Mouse (Mus musculus) forebrain, embryonic 10.5 days (tissue): ENCODE data around the gene Pgam2. TPM values are rescaled to one million over a fixed set of nuclear protein-coding genes. Genes with fewer than 3 reads are reported as not detected.

ENCODE experiments used
- DNase-seq: peaks from one replicate; pipeline ENCODE4 v3.0.0-alpha.2; 2017; ENCODE audit warnings: low spot score; ENCODE audit errors: extremely low spot score
- H3K27ac ChIP-seq: fragments of 300-500 bp; sonication (generic); 2 replicates; pipeline ENCODE4 v1.5.1; 2016; ENCODE audit warnings: mild to moderate bottlenecking
- H3K27me3 ChIP-seq: fragments of 300-500 bp; sonication (generic); 2 replicates; pipeline ENCODE4 v1.6.1; 2016; ENCODE audit warnings: mild to moderate bottlenecking; ENCODE audit not compliant: poor library complexity, severe bottlenecking
- H3K36me3 ChIP-seq: fragments of 300-500 bp; sonication (generic); replicated peaks from 2 replicates; pipeline ENCODE4 v1.6.1; 2016; ENCODE audit warnings: mild to moderate bottlenecking, moderate library complexity
- H3K4me1 ChIP-seq: fragments of 300-500 bp; sonication (generic); 2 replicates; pipeline ENCODE4 v1.6.1; 2016
- H3K4me3 ChIP-seq: fragments of 300-500 bp; sonication (generic); 2 replicates; pipeline ENCODE4 v1.5.1; 2016; ENCODE audit warnings: mild to moderate bottlenecking, moderate library complexity
- H3K9me3 ChIP-seq: fragments of 300-500 bp; sonication (generic); 2 replicates; pipeline ENCODE4 v1.6.1; 2016; ENCODE audit warnings: mild to moderate bottlenecking, moderate library complexity
- WGBS: fragments of 180-500 bp; shearing (Covaris S2); methylation state at CpG from one replicate; pipeline ENCODE4 v1.1.7; 2016; 5-methylcytosine and 5-hydroxymethylcytosine counted together
- polyA plus RNA-seq: library from polyadenylated mRNA; unstranded; fragments of >200 nt; fragmentation: Nextera tagmentation; extraction: Ambion mirVana; gene quantifications from 2 replicates; pipeline ENCODE4 v1.2.1, GENCODE M21; 2016

Pgam2 gene
- polyA plus RNA-seq, 1 experiment from 2014 or later = 2.8 TPM

DNA sequence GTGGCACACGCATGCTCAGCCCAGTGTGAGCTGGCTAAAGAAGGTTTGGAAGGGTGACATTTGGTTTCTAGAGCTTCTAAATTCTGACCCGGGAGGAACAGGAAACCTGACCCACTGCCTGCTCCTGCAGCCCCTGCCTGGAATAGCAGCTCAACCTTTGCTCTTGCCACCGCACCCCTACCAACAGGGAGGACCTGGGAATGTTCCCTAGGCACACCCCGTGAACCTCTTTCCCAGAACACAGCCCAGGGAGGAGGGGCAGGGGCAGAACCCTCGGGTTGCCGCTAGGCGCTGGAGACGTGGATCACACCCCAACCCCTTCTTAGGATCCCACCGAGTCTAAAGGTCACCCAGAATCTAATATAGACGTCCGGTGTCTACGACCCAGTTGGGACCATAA is 1.5 kb downstream of the Pgam2 start:
- 73% methylated on average over 12 of the region's 12 CpGs for WGBS
- Histone ChIP-seq H3K9me3 (no peaks in the 10 kb centered on the region), H3K27me3 (no peaks in the 10 kb centered on the region), H3K4me3 (no peak overlapping the region), H3K4me1 (peaks cover 14% of the 10 kb centered on the region), H3K27ac (no peak overlapping the region), H3K36me3 (peaks cover 48% of the 10 kb centered on the region)
- no peak for DNase-seq

GRCm38 (mm10) chr11:5801511-5801910 is 2.0 kb downstream of the Pgam2 start:
- Histone ChIP-seq H3K4me1 (peaks cover 14% of the 10 kb centered on the region), H3K4me3 (no peak overlapping the region), H3K9me3 (no peaks in the 10 kb centered on the region), H3K36me3 (peaks cover 53% of the 10 kb centered on the region), H3K27ac (no peak overlapping the region), H3K27me3 (no peaks in the 10 kb centered on the region)
- no peak for DNase-seq
- 95% methylated on average over 16 of the region's 16 CpGs for WGBS

- H3K27me3 ChIP-seq = no peaks in the 10 kb centered on the region
- H3K9me3 ChIP-seq = no peaks in the 10 kb centered on the region
- 93% methylated on average over 17 of the region's 17 CpGs for WGBS
- peaks cover 69% of the 10 kb centered on the region for H3K36me3 ChIP-seq
- no peak for DNase-seq
- H3K4me3 ChIP-seq = no peak overlapping the region
- H3K27ac ChIP-seq = no peak overlapping the region
- peaks cover 14% of the 10 kb centered on the region for H3K4me1 ChIP-seq
Measured at GRCm38 (mm10) chr11:5799621-5800490, 3.7 kb downstream of the Pgam2 start.

DNA sequence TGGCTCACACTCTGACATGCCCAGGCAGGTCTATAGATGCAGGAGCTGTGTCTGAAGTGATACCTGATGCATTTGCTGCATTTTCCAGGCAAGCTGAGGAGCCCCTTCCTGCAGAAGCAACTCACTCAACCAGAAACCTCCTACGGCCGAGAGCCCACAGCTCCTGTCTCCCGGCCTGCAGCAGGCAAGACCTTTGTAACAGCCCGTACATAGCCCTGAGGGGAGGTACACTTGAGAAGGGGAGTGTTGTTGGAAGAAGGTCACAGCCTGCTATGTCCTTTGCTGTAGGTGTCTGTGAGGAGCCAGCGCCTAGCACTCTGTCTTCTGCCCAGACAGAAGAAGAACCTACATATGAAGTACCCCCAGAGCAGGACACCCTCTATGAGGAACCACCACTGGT is 5.6 kb downstream of the Pgam2 start:
- Histone ChIP-seq H3K4me3 (no peak overlapping the region), H3K27ac (no peak overlapping the region), H3K27me3 (no peaks in the 10 kb centered on the region), H3K9me3 (no peaks in the 10 kb centered on the region), H3K4me1 (peaks cover 2% of the 10 kb centered on the region), H3K36me3 (peaks cover 88% of the 10 kb centered on the region)
- DNase-seq = no peak
- 90% methylated on average over 5 of the region's 5 CpGs for WGBS

- Histone ChIP-seq H3K27me3 (no peaks in the 10 kb centered on the region), H3K4me1 (no peaks in the 10 kb centered on the region; the same call in 1 of the 2 replicates), H3K36me3 (peaks cover 94% of the 10 kb centered on the region), H3K27ac (no peak overlapping the region), H3K9me3 (no peaks in the 10 kb centered on the region), H3K4me3 (no peak overlapping the region)
- no peak for DNase-seq
- 74% methylated on average over 11 of the region's 11 CpGs for WGBS
Measured at GRCm38 (mm10) chr11:5797371-5797770, 6.2 kb downstream of the Pgam2 start.

DNA sequence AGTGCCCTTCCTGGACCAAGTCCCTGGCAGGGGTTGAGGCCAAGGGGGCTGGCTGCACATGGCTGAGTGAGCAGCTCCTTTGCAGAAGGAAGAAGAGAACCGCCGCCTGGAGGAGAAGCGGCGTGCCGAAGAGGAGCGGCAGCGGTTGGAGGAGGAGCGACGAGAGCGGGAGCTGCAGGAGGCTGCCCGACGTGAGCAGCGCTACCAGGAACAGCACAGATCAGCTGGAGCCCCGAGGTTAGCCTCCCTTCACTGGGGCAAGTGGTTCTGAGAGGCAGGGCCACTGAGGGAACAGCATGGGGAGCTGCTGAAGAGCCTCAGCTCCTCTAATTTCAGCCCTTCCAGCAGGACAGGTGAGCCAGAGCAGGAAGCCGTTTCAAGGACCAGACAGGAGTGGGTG is 6.6 kb downstream of the Pgam2 start:
- Histone ChIP-seq H3K36me3 (peaks cover 98% of the 10 kb centered on the region), H3K9me3 (no peaks in the 10 kb centered on the region), H3K4me1 (no peaks in the 10 kb centered on the region), H3K27ac (no peak overlapping the region), H3K27me3 (no peaks in the 10 kb centered on the region), H3K4me3 (no peak overlapping the region)
- WGBS = 84% methylated on average over 15 of the region's 15 CpGs
- no peak for DNase-seq

- WGBS = 89% methylated on average over 7 of the region's 7 CpGs
- peaks cover 96% of the 10 kb centered on the region for H3K36me3 ChIP-seq
- H3K4me1 ChIP-seq = no peaks in the 10 kb centered on the region
- H3K4me3 ChIP-seq = no peak overlapping the region
- H3K27ac ChIP-seq = no peak overlapping the region
- no peaks in the 10 kb centered on the region for H3K27me3 ChIP-seq
- H3K9me3 ChIP-seq = no peaks in the 10 kb centered on the region
- no peak for DNase-seq
Measured at GRCm38 (mm10) chr11:5795706-5796105, 7.8 kb downstream of the Pgam2 start.

- H3K4me1 ChIP-seq = no peaks in the 10 kb centered on the region
- H3K27me3 ChIP-seq = no peaks in the 10 kb centered on the region
- 96% methylated on average over 9 of the region's 9 CpGs for WGBS
- H3K9me3 ChIP-seq = no peaks in the 10 kb centered on the region
- H3K4me3 ChIP-seq = no peak overlapping the region
- H3K36me3 ChIP-seq = peaks cover 96% of the 10 kb centered on the region
- DNase-seq = no peak
- H3K27ac ChIP-seq = no peak overlapping the region
Measured at GRCm38 (mm10) chr11:5795290-5795689, 8.2 kb downstream of the Pgam2 start.

GRCm38 (mm10) chr11:5790431-5790830 is 13.1 kb downstream of the Pgam2 start:
- Histone ChIP-seq H3K27me3 (no peaks in the 10 kb centered on the region), H3K36me3 (peaks cover 56% of the 10 kb centered on the region), H3K9me3 (no peaks in the 10 kb centered on the region), H3K4me3 (no peak overlapping the region), H3K27ac (no peak overlapping the region), H3K4me1 (peaks cover 30% of the 10 kb centered on the region)
- 94% methylated on average over 1 of the region's 1 CpGs for WGBS
- no peak for DNase-seq

DNA sequence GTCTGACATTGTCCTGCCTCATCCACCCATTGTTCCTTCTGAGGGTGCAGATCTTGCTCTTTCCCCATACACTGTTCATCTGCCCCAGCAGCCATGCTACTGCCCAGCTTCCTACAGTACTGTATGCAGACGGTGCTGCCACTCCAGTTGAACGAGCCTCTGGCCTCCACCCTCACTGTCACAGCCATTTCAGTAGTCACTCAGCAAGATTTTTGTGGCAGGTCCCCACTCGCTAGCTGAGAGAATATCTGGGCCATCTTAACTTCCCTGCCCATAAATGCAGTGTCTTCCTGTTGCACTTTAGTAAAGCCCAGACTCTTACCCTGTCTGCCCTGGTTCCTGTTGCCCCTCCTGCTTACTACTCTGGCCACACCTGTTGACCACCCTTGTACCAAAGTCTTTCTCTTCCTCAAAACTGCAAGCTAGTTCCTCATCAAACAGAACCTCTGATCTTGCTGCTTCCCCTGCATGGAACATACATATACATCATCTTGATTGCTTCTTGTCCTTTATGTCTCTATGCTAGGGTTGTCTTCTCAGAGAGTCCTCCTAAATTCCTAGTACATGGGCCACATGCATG is 13.7 kb downstream of the Pgam2 start:
- Histone ChIP-seq H3K4me3 (peak overlapping the region; percentile 91), H3K9me3 (no peaks in the 10 kb centered on the region), H3K27ac (no peak overlapping the region), H3K4me1 (peaks cover 30% of the 10 kb centered on the region), H3K27me3 (no peaks in the 10 kb centered on the region), H3K36me3 (peaks cover 50% of the 10 kb centered on the region)
- 91% methylated on average over 3 of the region's 3 CpGs for WGBS
- DNase-seq = no peak

- Histone ChIP-seq H3K36me3 (peaks cover 44% of the 10 kb centered on the region), H3K27me3 (no peaks in the 10 kb centered on the region), H3K4me1 (peaks cover 30% of the 10 kb centered on the region), H3K4me3 (peak overlapping the region; percentile 91), H3K27ac (peak overlapping the region; percentile 93), H3K9me3 (no peaks in the 10 kb centered on the region)
- no peak for DNase-seq
- WGBS = 82% methylated on average over 6 of the region's 6 CpGs
Measured at GRCm38 (mm10) chr11:5789071-5789753, 14.3 kb downstream of the Pgam2 start.

DNA sequence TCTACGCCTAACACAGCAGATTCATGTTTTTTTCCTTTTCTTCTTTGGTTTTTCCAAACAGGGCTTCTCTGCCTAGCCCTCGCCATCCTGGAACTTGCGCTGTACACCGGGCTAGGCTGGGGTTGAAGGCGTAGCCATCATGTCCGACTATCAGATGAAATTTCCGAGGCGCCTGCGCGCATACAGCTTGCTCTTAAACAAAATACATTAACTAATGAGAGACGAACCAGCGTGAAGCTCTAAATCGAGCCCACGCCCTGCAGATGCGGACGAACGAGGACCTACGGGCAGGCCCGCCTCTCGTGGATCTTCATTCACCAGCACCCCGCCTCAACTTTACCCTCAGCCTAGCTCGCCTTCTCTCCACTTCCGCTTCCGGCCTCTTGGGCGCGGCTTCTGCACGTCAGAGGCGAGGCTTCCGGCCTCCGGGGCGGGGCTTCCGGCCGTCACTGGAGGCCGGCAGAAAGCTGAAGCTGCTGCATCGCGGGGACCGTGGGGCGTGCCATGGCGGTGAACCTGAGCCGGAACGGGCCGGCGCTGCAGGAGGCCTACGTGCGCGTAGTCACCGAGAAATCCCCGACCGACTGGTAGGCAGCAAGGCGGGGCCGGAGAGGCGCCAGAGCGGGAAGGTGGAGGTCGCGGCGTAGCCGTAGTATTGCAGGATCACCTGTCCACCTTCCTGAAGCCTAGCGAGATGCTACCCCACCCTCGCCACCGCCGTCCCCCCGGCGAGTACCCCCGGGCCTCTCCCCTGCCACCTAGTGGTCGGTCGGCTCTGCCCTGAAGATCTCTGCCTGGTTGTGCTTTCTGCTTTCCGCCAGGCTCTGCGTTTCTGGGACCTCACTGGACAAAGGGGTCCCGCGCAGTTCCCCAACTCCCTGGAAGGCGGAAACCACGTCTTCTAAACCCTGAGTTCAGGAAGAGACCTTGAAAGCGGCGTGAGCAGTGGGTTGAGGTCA is 15.2 kb downstream of the Pgam2 start, which contains the start of gene Dbnl:
Gene Dbnl, plus strand, starts transcription at position 433 of the 959 bp plus-strand sequence.
- WGBS = under 1% methylated on average over 74 of the region's 74 CpGs
- DNase-seq = peak; percentile 96
- peak within 1 kb of the TSS; percentile 93 for H3K27ac ChIP-seq
- H3K27me3 ChIP-seq = no peaks in the 10 kb centered on the region
- H3K4me1 ChIP-seq = peaks cover 30% of the 10 kb centered on the region
- H3K36me3 ChIP-seq = peaks cover 35% of the 10 kb centered on the region
- H3K4me3 ChIP-seq = peak within 1 kb of the TSS; percentile 91
- no peaks in the 10 kb centered on the region for H3K9me3 ChIP-seq
